Mouse (Mus musculus) limb, embryonic 11.5 days (tissue): ENCODE measurements around the gene Angel2. TPM values are rescaled to one million over a fixed set of nuclear protein-coding genes. Genes with fewer than 3 reads are reported as not detected.
A peak's percentile ranks its signal among the peaks of the same experiment; 100 is the strongest.

Experiments
- ATAC-seq: fragments of 200-750 bp; cut with Nextera tagmentation; 2 replicates; pipeline ENCODE4 v1.8.0; 2017; ENCODE audit warnings: low read depth; ENCODE audit not compliant: insufficient number of reproducible peaks, low FRiP score, low TSS enrichment
- DNase-seq: peaks from one replicate; pipeline ENCODE4 v3.0.0-alpha.2; 2015; ENCODE audit warnings: low spot score
- H3K27ac ChIP-seq: fragments of 300-500 bp; sonication (generic); replicated peaks from 2 replicates; pipeline ENCODE4 v1.5.1; 2014; ENCODE audit warnings: low read depth, mild to moderate bottlenecking, low read length
- H3K27me3 ChIP-seq: fragments of 300-500 bp; sonication (generic); 2 replicates; pipeline ENCODE4 v1.6.1; 2014; ENCODE audit warnings: mild to moderate bottlenecking, low read length, mixed read lengths; ENCODE audit not compliant: control insufficient read depth, insufficient read depth
- H3K36me3 ChIP-seq: fragments of 300-500 bp; sonication (generic); 2 replicates; pipeline ENCODE4 v1.6.1; 2014; ENCODE audit warnings: mild to moderate bottlenecking, low read length, moderate library complexity, mixed read lengths; ENCODE audit not compliant: control insufficient read depth, insufficient read depth
- H3K4me1 ChIP-seq: fragments of 300-500 bp; sonication (generic); 2 replicates; pipeline ENCODE4 v1.6.1; 2014; ENCODE audit warnings: low read length, mixed read lengths; ENCODE audit not compliant: control insufficient read depth, insufficient read depth
- H3K4me2 ChIP-seq: fragments of 300-500 bp; sonication (generic); 2 replicates; pipeline ENCODE4 v1.6.1; 2014; ENCODE audit warnings: low read depth, mild to moderate bottlenecking, moderate library complexity; ENCODE audit not compliant: severe bottlenecking
- H3K4me3 ChIP-seq: fragments of 300-500 bp; sonication (generic); 2 replicates; pipeline ENCODE4 v1.5.1; 2014; ENCODE audit warnings: low read depth, low read length
- H3K9ac ChIP-seq: fragments of 300-500 bp; sonication (generic); 2 replicates; pipeline ENCODE4 v1.6.1; 2014; ENCODE audit warnings: mild to moderate bottlenecking, low read length
- H3K9me3 ChIP-seq: fragments of 300-500 bp; sonication (generic); 2 replicates; pipeline ENCODE4 v1.6.1; 2016; ENCODE audit warnings: low read length; ENCODE audit not compliant: control insufficient read depth
- WGBS: fragments of 180-500 bp; shearing (Covaris S2); extraction: QIAGEN DNeasy Blood & Tissue Kit; methylation state at CpG from one replicate; pipeline ENCODE4 v1.1.7; 2014; 5-methylcytosine and 5-hydroxymethylcytosine counted together
- polyA plus RNA-seq: library from polyadenylated mRNA; unstranded; fragments of >200 nt; fragmentation: Nextera tagmentation; extraction: Ambion mirVana; gene quantifications from 2 replicates; pipeline ENCODE4 v1.2.1, GENCODE M21; 2014

Gene Angel2
- polyA plus RNA-seq, 1 experiment from 2014 or later, result 56.7 TPM

DNA sequence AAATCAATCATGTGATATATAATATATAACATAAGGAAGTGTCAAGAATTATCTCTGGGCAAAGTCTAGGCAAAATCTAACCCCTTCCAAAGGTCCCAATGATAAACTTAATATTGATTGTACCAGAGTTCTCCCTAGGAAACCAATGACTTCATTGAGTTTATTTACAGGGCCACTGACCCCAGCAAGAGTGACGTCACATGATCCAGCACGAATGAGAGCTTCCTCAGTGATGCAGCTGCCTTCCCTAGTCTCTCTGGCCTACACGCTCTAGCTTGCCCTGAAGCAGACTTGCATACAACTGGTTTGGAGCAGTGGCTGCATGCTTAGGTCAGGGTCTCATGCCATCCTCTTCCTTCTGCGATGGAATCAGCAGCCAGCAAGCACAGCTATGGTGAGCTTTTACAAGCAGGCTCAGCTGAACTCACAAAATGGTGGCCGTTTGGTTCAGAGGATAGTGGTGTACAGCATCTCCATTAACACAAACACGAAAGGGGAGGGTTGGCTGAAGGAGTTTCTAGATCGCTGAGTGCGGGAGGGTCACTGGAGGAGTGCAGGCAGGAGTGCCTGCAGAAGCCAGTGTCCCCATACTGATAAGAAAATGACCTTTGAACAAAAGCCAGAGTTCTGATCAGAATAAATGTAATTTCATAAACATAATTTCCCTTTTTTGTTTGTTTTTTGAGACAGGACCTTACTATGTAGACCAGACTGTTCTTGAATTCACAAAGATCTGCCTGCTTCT is 5.0 kb upstream of the Angel2 start:
- H3K4me1 ChIP-seq, result no peaks in the 10 kb centered on the region
- 75% methylated on average over 8 of the region's 8 CpGs for WGBS

GRCm38 (mm10) chr1:190927311-190927710 is 2.4 kb downstream of the Angel2 start:
- ATAC-seq (no peak), DNase-seq (no peak)
- no peak overlapping the region; the same call in 1 of the 2 replicates for H3K4me3 ChIP-seq
- H3K9me3 ChIP-seq, result no peaks in the 10 kb centered on the region
- H3K9ac ChIP-seq, result no peak overlapping the region
- no peaks in the 10 kb centered on the region for H3K36me3 ChIP-seq
- H3K27me3 ChIP-seq, result no peaks in the 10 kb centered on the region
- peaks cover 5% of the 10 kb centered on the region; the same call in 1 of the 2 replicates for H3K4me1 ChIP-seq
- H3K4me2 ChIP-seq, result no peak overlapping the region
- no peak overlapping the region for H3K27ac ChIP-seq
- WGBS, result 90% methylated on average over 3 of the region's 3 CpGs

More for the DNA sequence above, 5.0 kb upstream of the Angel2 start:
- no peak for ATAC-seq
- Histone ChIP-seq H3K36me3 (no peaks in the 10 kb centered on the region), H3K4me3 (no peak overlapping the region), H3K27ac (no peak overlapping the region), H3K4me2 (no peak overlapping the region), H3K27me3 (no peaks in the 10 kb centered on the region), H3K9ac (no peak overlapping the region), H3K9me3 (no peaks in the 10 kb centered on the region)
- no peak for DNase-seq

DNA sequence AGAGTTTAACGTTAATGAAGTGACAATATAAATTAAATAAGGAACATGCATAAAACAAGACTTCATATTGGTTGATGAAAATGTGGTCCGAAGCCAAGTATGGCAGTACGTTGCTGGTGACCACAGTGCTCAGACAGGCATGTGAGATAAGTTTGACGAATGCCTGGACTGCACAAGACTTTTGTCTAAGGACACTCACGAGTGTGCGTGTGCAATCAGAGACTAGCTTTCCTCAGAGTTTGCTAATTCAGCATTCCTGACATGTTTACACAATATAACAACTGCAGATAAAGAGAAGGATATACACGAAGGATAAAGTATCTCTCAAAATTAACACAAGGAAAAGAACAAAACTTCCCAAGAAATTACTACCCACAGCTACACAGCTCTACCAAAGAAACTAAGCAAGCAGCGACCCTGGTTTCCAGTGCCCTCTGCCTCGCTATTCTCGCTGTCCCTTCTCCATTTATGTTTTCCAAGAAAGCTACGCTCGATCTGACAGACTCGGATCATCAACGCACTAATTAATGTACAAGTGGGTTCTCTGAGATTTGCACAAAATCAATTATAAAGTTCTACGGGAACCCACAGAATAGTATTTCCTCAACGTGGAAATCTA is 2.9 kb downstream of the Angel2 start:
- Histone ChIP-seq H3K9ac (peak overlapping the region; percentile 93; the same call in 1 of the 2 replicates), H3K36me3 (no peaks in the 10 kb centered on the region), H3K4me1 (peaks cover 5% of the 10 kb centered on the region; the same call in 1 of the 2 replicates), H3K27ac (peak overlapping the region; percentile 93; the same call in 1 of the 2 replicates), H3K4me3 (peak overlapping the region; percentile 64), H3K4me2 (peak overlapping the region; percentile 69), H3K27me3 (no peaks in the 10 kb centered on the region), H3K9me3 (no peaks in the 10 kb centered on the region)
- WGBS, result 26% methylated on average over 16 of the region's 16 CpGs
- ATAC-seq (no peak), DNase-seq (no peak)

DNA sequence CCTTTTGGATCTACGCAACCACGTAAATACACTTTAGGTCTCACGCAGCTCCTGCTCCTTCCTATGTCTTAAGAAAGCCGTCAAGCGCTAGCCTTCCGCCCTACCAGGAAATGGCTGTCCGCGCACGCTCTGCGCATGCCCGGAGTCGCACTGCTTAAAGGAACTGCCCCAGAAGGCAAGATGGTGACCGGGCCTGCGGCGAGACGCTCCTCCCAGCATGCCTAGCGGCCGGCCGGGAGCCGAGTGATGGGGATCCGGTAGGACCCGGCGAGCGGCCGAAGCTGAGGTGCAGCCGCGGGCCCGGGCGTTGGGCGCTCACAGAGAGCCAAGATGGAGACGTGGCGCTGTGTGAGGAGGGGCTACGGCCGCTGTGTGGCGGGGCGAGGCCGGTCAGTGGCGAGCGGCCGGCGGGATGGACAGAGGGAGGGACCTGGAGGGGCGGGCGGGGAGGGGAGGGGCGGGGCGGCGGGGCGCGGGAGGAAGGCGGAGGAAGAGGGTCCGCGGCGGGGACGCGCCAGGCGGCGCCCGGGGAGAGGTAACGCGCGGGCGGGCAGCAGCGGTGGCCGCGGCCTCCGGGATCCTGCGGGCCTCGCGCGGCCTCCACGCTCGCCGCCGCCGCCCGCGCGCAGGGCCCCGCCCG is 3.6 kb downstream of the Angel2 start:
- DNase-seq, result peak; percentile 97
- Histone ChIP-seq H3K4me2 (peak overlapping the region; percentile 69), H3K9me3 (no peaks in the 10 kb centered on the region), H3K27me3 (no peaks in the 10 kb centered on the region), H3K27ac (peak overlapping the region; percentile 93), H3K9ac (peak overlapping the region; percentile 93), H3K4me3 (peak overlapping the region; percentile 64), H3K4me1 (peaks cover 5% of the 10 kb centered on the region; the same call in 1 of the 2 replicates), H3K36me3 (no peaks in the 10 kb centered on the region)
- ATAC-seq, result peak; percentile 97
- WGBS, result 0% methylated on average over 34 of the region's 79 CpGs

- WGBS, result 10% methylated on average over 27 of the region's 27 CpGs
- Histone ChIP-seq H3K27ac (peak overlapping the region; percentile 93), H3K4me3 (peak overlapping the region; percentile 64)
Measured at GRCm38 (mm10) chr1:190929010-190929695, 4.2 kb downstream of the Angel2 start.

GRCm38 (mm10) chr1:190930181-190930580 is 5.3 kb downstream of the Angel2 start:
- no peaks in the 10 kb centered on the region for H3K27me3 ChIP-seq
- no peak for DNase-seq
- peaks cover 5% of the 10 kb centered on the region; the same call in 1 of the 2 replicates for H3K4me1 ChIP-seq
- H3K9me3 ChIP-seq, result no peaks in the 10 kb centered on the region
- H3K27ac ChIP-seq, result no peak overlapping the region
- H3K9ac ChIP-seq, result no peak overlapping the region
- WGBS, result 74% methylated on average over 6 of the region's 6 CpGs
- H3K36me3 ChIP-seq, result peaks cover 2% of the 10 kb centered on the region; the same call in 1 of the 2 replicates
- H3K4me2 ChIP-seq, result no peak overlapping the region
- no peak for ATAC-seq
- H3K4me3 ChIP-seq, result no peak overlapping the region

More at GRCm38 (mm10) chr1:190929010-190929695, 4.2 kb downstream of the Angel2 start:
- Histone ChIP-seq H3K4me2 (peak overlapping the region; percentile 69), H3K4me1 (peaks cover 5% of the 10 kb centered on the region; the same call in 1 of the 2 replicates), H3K27me3 (no peaks in the 10 kb centered on the region), H3K36me3 (peaks cover 2% of the 10 kb centered on the region; the same call in 1 of the 2 replicates), H3K9me3 (no peaks in the 10 kb centered on the region), H3K9ac (peak overlapping the region; percentile 93)
- peak; percentile 67 for DNase-seq
- ATAC-seq, result peak; percentile 32; the same call in 1 of the 2 replicates

DNA sequence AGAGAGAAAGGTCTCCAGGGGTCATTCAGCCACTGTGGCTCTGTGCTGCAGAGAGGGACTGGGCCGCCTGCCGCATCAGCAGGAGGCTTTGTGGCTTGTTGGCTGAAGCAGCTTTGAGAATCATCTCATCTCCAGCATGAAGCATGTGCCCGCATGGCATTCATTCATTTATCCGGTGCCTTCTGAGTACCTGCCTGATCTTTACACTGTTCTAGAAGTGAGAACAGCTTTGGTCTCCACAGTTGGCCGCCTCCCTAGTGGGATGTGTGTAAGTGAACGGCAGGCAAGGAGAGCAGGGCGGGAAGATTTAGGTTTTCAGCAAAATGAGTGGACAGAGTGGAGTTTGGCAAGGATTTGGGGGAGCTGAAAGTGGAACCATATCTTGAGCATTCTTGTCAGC is 14.9 kb downstream of the Angel2 start:
- no peak overlapping the region for H3K27ac ChIP-seq
- DNase-seq (no peak), ATAC-seq (no peak)
- peaks cover 11% of the 10 kb centered on the region; the same call in 1 of the 2 replicates for H3K36me3 ChIP-seq
- no peak overlapping the region for H3K4me3 ChIP-seq
- H3K27me3 ChIP-seq, result no peaks in the 10 kb centered on the region
- 92% methylated on average over 7 of the region's 7 CpGs for WGBS
- no peak overlapping the region for H3K4me2 ChIP-seq
- H3K4me1 ChIP-seq, result no peaks in the 10 kb centered on the region
- H3K9ac ChIP-seq, result no peak overlapping the region
- H3K9me3 ChIP-seq, result no peaks in the 10 kb centered on the region
